Mouse (Mus musculus): ENCODE results near the gene Kcnmb4. TPM values are rescaled to one million over a fixed set of nuclear protein-coding genes. Genes with fewer than 3 reads are reported as not detected.

Kcnmb4 gene
- polyA plus RNA-seq, 1 experiment from 2014 or later, result 10.5 TPM

DNA sequence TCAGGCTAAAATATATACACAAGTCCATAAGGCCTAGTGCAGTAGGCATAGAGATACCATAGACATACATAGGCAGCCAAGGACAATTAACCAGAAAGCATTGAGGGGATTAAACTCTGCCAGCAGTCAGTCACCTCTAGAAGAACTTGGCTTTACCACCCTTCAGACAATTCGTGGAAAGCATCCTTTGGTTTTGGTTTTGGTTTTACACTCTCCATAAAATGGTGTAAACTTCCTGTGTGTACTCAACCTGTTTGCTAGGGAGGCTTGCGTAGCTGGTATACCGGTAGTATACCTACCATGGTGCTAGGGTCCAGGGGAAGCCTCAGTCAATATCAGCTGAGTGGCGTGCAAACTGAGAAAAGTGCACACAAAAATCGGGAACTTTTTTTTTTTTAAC is 77.4 kb downstream of the Kcnmb4 start:
- H3K27me3 ChIP-seq, result no peaks in the 10 kb centered on the region
- no peak for ATAC-seq (ENCODE audit: insufficient number of reproducible peaks, low FRiP score, low TSS enrichment, low read depth)
- 78% methylated on average over 5 of the region's 5 CpGs for WGBS
- H3K27ac ChIP-seq, result no peak overlapping the region
- no peak overlapping the region for H3K9ac ChIP-seq
- no peaks in the 10 kb centered on the region for H3K9me3 ChIP-seq
- H3K4me3 ChIP-seq, result no peak overlapping the region
- no peaks in the 10 kb centered on the region for H3K36me3 ChIP-seq
- H3K4me2 ChIP-seq, result no peak overlapping the region
- H3K4me1 ChIP-seq, result peaks cover 14% of the 10 kb centered on the region

DNA sequence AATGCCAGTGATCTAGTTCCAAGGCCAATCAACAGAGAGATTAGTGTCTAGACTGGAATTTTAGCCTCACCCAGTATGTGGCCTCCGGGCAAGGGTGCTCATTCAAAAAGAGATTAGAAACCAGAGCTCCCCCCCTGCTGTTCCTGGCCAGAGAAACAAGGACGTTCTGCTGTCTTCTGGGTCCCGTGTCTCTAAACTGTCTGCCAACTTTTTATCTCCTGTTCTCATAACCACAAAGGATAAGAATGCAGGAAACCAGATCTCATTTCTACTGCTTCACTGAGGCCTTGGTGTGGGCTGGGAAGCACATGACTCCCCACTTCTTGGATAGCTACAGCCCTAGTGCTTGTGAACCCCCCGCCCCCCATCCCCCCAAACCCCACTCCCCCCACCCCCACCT is 79.1 kb downstream of the Kcnmb4 start:
- H3K4me2 ChIP-seq, result no peak overlapping the region
- peaks cover 14% of the 10 kb centered on the region for H3K4me1 ChIP-seq
- ATAC-seq (ENCODE audit: insufficient number of reproducible peaks, low FRiP score, low TSS enrichment, low read depth), result no peak
- no peak overlapping the region for H3K9ac ChIP-seq
- WGBS, result 35% methylated on average over 4 of the region's 4 CpGs
- no peaks in the 10 kb centered on the region for H3K36me3 ChIP-seq
- H3K4me3 ChIP-seq, result no peak overlapping the region
- no peaks in the 10 kb centered on the region for H3K9me3 ChIP-seq
- no peak overlapping the region for H3K27ac ChIP-seq
- no peaks in the 10 kb centered on the region for H3K27me3 ChIP-seq

DNA sequence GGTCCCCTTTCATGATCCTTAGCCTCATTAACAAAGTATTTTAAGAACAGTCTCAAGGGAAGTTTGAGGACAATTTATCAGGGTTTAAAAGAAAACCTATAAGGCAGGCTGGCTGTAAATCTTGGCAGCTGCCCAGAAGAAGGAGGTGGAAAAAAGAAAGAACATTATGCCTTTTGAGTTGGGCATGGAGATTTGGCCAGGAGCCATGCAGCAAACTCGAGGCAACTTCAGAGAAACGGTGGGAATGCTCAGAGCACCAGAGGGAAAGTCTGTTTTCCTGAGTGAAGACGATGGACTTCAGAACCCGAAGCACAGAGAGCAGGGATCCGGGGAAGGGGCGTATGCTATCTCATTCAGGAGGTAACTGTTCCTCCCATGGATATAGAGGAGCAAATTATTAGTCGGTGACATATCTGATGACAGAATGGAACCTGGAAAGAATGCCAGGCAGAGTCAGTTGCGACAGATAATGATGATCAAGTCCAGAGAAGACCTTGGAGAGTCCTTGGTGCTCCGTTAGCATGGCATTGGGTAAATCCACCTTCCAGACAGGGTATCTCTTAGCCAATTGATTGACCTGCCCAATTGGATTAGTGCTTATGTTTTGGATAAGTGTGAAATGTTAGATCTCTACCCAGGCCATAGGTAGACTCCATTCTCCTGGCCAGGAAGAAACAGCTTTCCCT is 79.7 kb downstream of the Kcnmb4 start:
- H3K4me1 ChIP-seq, result peaks cover 14% of the 10 kb centered on the region
- no peak for ATAC-seq (ENCODE audit: insufficient number of reproducible peaks, low FRiP score, low TSS enrichment, low read depth)
- H3K36me3 ChIP-seq, result no peaks in the 10 kb centered on the region
- no peak overlapping the region for H3K4me3 ChIP-seq
- H3K27ac ChIP-seq, result no peak overlapping the region
- 52% methylated on average over 9 of the region's 9 CpGs for WGBS
- no peaks in the 10 kb centered on the region for H3K27me3 ChIP-seq
- no peaks in the 10 kb centered on the region for H3K9me3 ChIP-seq
- H3K4me2 ChIP-seq, result no peak overlapping the region
- H3K9ac ChIP-seq, result no peak overlapping the region

DNA sequence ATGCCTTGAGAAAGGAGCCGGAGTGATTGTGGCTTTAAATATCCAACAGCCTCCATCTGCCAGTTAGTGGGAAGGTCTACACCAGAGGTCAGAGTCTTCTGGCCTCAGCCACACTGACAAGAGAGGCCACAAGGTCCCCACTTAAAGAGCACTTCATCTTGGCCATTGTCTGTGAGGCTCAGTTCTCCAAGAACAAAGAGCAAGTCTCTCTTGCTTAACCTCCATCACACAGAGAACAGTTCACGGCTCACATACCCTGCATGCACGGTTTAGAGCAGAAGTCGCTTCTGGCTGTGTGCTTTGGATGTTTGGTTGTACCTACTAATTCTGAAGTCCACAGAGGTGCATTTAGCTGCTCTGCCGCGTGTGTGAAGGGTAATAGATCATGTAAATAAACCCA is 84.8 kb downstream of the Kcnmb4 start:
- 70% methylated on average over 6 of the region's 6 CpGs for WGBS
- Histone ChIP-seq H3K9ac (no peak overlapping the region), H3K4me1 (peaks cover 9% of the 10 kb centered on the region; the same call in 1 of the 2 replicates), H3K4me3 (no peak overlapping the region), H3K9me3 (no peaks in the 10 kb centered on the region), H3K27me3 (no peaks in the 10 kb centered on the region), H3K4me2 (no peak overlapping the region), H3K27ac (no peak overlapping the region), H3K36me3 (no peaks in the 10 kb centered on the region)
- ATAC-seq (ENCODE audit: insufficient number of reproducible peaks, low FRiP score, low TSS enrichment, low read depth), result no peak

DNA sequence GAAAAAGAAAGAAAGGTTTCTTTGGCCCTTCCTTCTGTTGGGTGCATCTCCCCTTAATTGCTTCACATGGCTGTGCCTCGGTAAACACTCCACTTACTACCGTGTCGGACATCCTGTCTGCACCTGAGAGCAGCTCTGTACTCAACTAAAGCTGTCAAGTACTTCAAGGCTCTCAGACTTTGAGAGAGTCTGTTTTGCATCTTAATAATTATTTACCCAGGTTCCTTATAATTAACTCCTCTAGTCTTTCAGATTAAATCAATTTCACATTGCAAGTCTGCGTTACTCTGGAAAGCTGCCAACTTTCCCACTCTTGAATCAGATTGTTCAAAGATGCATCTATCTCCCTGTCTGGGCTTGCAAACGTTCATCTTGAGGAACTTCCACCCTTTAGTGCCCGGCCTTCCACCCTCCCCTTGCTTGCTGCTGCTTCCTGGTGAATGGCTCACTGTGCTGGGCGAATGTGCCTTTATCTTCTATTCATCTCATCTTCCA is 87.2 kb downstream of the Kcnmb4 start:
- H3K4me1 ChIP-seq, result peaks cover 3% of the 10 kb centered on the region; the same call in 1 of the 2 replicates
- H3K27ac ChIP-seq, result no peak overlapping the region
- no peaks in the 10 kb centered on the region for H3K27me3 ChIP-seq
- WGBS, result 22% methylated on average over 7 of the region's 7 CpGs
- H3K4me2 ChIP-seq, result no peak overlapping the region
- no peak overlapping the region for H3K4me3 ChIP-seq
- H3K9me3 ChIP-seq, result no peaks in the 10 kb centered on the region
- H3K36me3 ChIP-seq, result no peaks in the 10 kb centered on the region
- no peak for ATAC-seq (ENCODE audit: insufficient number of reproducible peaks, low FRiP score, low TSS enrichment, low read depth)
- H3K9ac ChIP-seq, result no peak overlapping the region

DNA sequence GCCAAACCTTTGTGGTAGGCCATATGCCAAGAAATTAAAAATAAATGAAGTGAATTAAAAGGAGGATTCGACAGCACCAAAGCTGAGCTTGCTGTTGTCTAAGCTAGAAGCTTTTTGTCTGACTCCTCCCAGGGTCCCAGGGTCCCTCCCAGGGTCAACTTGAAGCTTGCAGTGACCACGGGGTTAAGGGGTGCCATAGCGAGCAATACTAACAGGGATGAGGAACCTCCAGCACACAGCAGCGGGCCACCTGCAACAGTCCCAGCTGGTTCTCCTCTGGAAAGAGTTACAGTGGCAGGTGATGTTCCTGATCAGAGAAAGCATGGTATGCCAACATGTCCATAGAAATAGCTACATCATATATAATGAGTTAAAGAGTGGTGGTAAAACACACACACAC is 89.3 kb downstream of the Kcnmb4 start:
- Histone ChIP-seq H3K9me3 (no peaks in the 10 kb centered on the region), H3K27ac (no peak overlapping the region), H3K4me1 (peaks cover 3% of the 10 kb centered on the region; the same call in 1 of the 2 replicates), H3K27me3 (no peaks in the 10 kb centered on the region), H3K4me3 (no peak overlapping the region), H3K9ac (no peak overlapping the region), H3K4me2 (no peak overlapping the region), H3K36me3 (no peaks in the 10 kb centered on the region)
- WGBS, result 78% methylated on average over 4 of the region's 4 CpGs
- no peak for ATAC-seq (ENCODE audit: insufficient number of reproducible peaks, low FRiP score, low TSS enrichment, low read depth)

DNA sequence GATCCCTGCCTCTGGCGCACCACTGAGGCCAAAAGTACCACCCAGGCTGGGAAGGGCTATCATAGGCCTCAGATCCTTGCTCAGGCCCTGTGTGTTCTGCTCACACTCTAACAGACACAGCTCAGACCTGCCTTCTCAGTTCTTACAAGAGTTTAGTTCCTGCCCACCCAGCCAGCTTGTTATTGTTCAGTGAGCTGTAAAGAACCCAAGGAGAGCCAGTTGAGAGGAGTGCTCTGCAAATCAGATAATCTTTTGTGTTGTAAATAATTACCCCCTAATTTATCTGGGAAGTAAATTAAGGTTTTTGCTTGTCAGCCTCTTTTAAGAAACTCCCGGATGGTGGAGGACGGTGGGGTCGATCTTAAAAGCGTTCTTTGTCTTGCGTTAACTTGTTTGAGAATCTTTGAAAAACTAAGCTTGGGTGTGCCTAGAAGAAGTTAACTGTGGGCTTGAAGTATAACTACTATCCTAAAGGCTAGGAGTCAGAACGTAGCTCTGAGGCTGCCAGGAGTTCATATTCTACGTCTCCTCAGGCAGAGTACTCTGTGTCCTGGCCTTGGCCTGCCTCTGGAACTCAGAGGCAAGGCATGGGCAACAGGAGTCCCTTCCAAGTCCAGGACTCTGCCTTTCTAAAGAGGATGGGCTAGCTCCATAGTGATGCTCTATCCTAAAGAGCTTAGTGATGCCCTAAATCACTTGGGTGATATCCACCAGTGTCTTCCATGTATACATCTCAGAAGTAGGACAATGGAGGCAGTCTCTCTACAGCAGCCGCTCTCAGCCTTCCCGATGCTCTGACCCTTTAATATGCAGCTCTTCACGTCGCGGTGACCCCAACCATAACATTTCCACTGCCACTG is 90.6 kb downstream of the Kcnmb4 start:
- H3K4me3 ChIP-seq, result no peak overlapping the region
- no peak overlapping the region for H3K27ac ChIP-seq
- H3K36me3 ChIP-seq, result no peaks in the 10 kb centered on the region
- H3K4me1 ChIP-seq, result peaks cover 3% of the 10 kb centered on the region; the same call in 1 of the 2 replicates
- no peak overlapping the region for H3K9ac ChIP-seq
- no peaks in the 10 kb centered on the region for H3K9me3 ChIP-seq
- 70% methylated on average over 13 of the region's 13 CpGs for WGBS
- ATAC-seq (ENCODE audit: insufficient number of reproducible peaks, low FRiP score, low TSS enrichment, low read depth), result no peak
- no peak overlapping the region for H3K4me2 ChIP-seq
- no peaks in the 10 kb centered on the region for H3K27me3 ChIP-seq

DNA sequence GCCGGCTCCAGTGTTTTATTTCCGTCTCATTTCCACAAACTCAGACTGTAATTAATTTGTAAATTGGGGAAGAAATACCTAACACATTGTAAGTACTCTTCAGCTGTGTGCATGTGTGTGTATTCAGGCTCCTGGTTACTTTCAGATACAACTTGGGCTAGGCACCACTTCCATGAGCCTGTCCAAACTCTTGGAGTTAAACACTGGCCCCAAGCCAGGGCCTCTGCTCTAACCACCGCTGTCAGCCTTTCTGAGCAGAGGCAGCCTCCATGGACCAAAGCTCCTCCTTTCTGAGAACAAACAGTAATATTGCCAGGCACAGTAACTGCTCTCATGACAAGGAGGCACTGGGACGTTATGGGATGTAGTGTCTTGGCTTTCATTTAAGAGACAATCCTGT is 96.8 kb downstream of the Kcnmb4 start:
- ATAC-seq (ENCODE audit: insufficient number of reproducible peaks, low FRiP score, low TSS enrichment, low read depth), result no peak
- WGBS, result 50% methylated on average over 4 of the region's 4 CpGs
- H3K9ac ChIP-seq, result no peak overlapping the region
- H3K27ac ChIP-seq, result no peak overlapping the region
- no peaks in the 10 kb centered on the region for H3K4me1 ChIP-seq
- H3K4me3 ChIP-seq, result no peak overlapping the region
- H3K9me3 ChIP-seq, result no peaks in the 10 kb centered on the region
- H3K4me2 ChIP-seq, result no peak overlapping the region
- no peaks in the 10 kb centered on the region for H3K27me3 ChIP-seq
- no peaks in the 10 kb centered on the region for H3K36me3 ChIP-seq

DNA sequence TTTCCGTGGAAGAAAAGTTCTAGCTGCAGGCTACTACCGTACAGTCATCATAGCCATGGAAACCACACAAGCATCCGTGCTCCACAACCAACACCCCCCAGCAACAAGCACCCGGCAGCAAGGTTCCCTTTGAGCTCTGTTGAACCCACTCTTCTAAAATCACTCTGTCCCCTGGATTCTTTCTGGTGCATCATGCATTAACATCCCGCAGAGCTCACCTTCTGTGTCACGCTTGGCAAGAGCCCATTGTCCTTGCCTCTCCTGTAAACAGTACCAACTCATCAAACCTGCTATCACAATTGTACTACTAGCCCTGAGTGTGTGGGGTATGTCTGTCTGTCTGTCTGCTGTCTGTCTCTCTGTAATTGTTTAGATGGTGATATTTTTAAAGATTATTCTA is 99.6 kb downstream of the Kcnmb4 start:
- Histone ChIP-seq H3K4me3 (no peak overlapping the region), H3K9me3 (no peaks in the 10 kb centered on the region), H3K4me1 (peaks cover 5% of the 10 kb centered on the region; the same call in 1 of the 2 replicates), H3K9ac (no peak overlapping the region), H3K27ac (no peak overlapping the region), H3K36me3 (no peaks in the 10 kb centered on the region), H3K27me3 (no peaks in the 10 kb centered on the region), H3K4me2 (no peak overlapping the region)
- WGBS, result 86% methylated on average over 6 of the region's 6 CpGs
- no peak for ATAC-seq (ENCODE audit: insufficient number of reproducible peaks, low FRiP score, low TSS enrichment, low read depth)

DNA sequence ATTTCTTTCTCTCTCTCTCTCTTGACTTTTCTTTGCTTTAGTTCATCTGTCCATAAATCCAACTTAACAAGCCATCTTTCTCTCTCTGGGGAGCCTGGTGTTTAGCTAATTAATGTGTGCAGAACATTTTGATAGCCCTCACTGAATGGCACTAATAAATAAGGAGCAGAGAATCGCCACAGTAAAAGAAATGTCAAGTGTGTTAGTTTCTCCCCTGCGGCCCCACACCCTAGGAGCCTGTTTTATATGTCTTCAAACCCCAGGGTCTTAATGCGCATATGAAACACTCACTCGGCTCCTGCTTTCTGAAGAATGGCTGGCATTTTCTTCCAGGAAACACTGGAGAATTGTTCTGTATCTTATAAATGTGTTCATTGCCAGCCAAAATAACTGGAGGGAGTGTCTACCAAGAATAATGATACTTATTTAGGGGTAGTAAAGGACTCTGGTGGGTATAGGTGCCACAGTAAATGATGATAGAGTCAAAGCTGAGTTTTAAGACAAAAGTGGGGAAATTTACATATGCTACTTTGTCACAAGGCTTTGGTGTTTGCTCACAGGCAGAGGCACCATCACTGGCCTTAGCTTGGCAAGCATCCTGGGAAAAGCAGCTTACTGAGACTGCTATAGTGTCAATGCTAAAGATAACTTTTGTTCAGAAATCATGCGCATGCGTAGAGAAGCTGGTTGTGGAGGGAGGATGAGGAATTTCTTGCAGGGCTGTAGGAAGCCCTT is 102.5 kb downstream of the Kcnmb4 start:
- Histone ChIP-seq H3K36me3 (no peaks in the 10 kb centered on the region), H3K9ac (no peak overlapping the region), H3K9me3 (no peaks in the 10 kb centered on the region), H3K4me3 (no peak overlapping the region), H3K27me3 (no peaks in the 10 kb centered on the region), H3K27ac (0 out of 2 replicates have a peak overlapping the region, but pooled peaks have one; percentile 17), H3K4me2 (no peak overlapping the region), H3K4me1 (peaks cover 5% of the 10 kb centered on the region; the same call in 1 of the 2 replicates)
- no peak for ATAC-seq (ENCODE audit: insufficient number of reproducible peaks, low FRiP score, low TSS enrichment, low read depth)
- 32% methylated on average over 6 of the region's 6 CpGs for WGBS
